Mouse (Mus musculus) heart, adult 2 months (tissue): ENCODE results near the gene Serpinb13. TPM values are rescaled to one million over a fixed set of nuclear protein-coding genes. Genes with fewer than 3 reads are reported as not detected.

Experiments used
- DNase-seq, 2 experiments: peaks; one replicate each; pipeline ENCODE4 v3.0.0; 2021
- H3K27ac ChIP-seq: fragments of 200-600 bp; 2 replicates; pipeline ENCODE4 v1.8.1; 2022
- H3K27me3 ChIP-seq: fragments of 200-500 bp; 2 replicates; pipeline ENCODE4 v1.6.1; 2012; ENCODE audit warnings: mild to moderate bottlenecking, low read length, inconsistent platforms, mixed read lengths; ENCODE audit not compliant: control insufficient read depth, insufficient read depth
- H3K36me3 ChIP-seq: fragments of 200-500 bp; 2 replicates; pipeline ENCODE4 v1.6.1; 2012; ENCODE audit warnings: low read length, inconsistent platforms; ENCODE audit not compliant: control insufficient read depth, insufficient read depth
- H3K4me1 ChIP-seq: fragments of 200-500 bp; 2 replicates; pipeline ENCODE4 v1.6.1; 2011; ENCODE audit warnings: low read length; ENCODE audit not compliant: control insufficient read depth, insufficient read depth
- H3K4me3 ChIP-seq: fragments of 200-600 bp; 2 replicates; pipeline ENCODE4 v1.8.1; 2022
- H3K79me2 ChIP-seq: fragments of 200-500 bp; replicated peaks from 2 replicates; pipeline ENCODE4 v1.6.1; 2012; ENCODE audit warnings: mild to moderate bottlenecking, inconsistent platforms, low read length, moderate library complexity, mixed read lengths; ENCODE audit not compliant: control insufficient read depth, insufficient read depth
- H3K9ac ChIP-seq: fragments of 200-500 bp; 2 replicates; pipeline ENCODE4 v1.6.1; 2012; ENCODE audit warnings: low read depth, mild to moderate bottlenecking, control low read depth, inconsistent platforms, low read length, mixed read lengths
- CTCF ChIP-seq: fragments of 200-600 bp; IDR thresholded peaks from 2 replicates; pipeline ENCODE4 v1.8.1; 2022; ENCODE audit warnings: antibody characterized with exemption, mild to moderate bottlenecking, moderate library complexity
- EP300 ChIP-seq: fragments of 200-500 bp; IDR thresholded peaks from 2 replicates; pipeline ENCODE4 v1.6.1; 2011; ENCODE audit warnings: low read depth, low read length, control low read depth; ENCODE audit not compliant: insufficient read depth
- POLR2A ChIP-seq: fragments of 200-500 bp; IDR thresholded peaks from 2 replicates; pipeline ENCODE4 v1.6.1; 2011; ENCODE audit warnings: mild to moderate bottlenecking, low read depth, low read length, control low read depth; ENCODE audit not compliant: insufficient read depth
- WGBS: fragments of 180-500 bp; shearing (Covaris S2); methylation state at CpG from one replicate; pipeline ENCODE4 v1.1.7; 2018; 5-methylcytosine and 5-hydroxymethylcytosine counted together
- intact Hi-C: fragments of 180-260 bp; cut with DNase I; formaldehyde crosslinking; loops from one replicate; pipeline ENCODE4 v1.15.1; 2025
- polyA plus RNA-seq: library from polyadenylated mRNA; depleted of rRNA; stranded (reverse); fragments of >200 nt; gene quantifications from 2 replicates; pipeline ENCODE4 v1.2.3, GENCODE M21; 2012
- total RNA-seq, 2 experiments: library from RNA; stranded (reverse); gene quantifications; 2 replicates each; pipeline ENCODE4 v1.2.3; 2021

Serpinb13 gene
- total and polyA plus RNA-seq, 3 experiments, result not detected

- no peak for DNase-seq
- no peaks in the 10 kb centered on the region for H3K27me3 ChIP-seq
- H3K36me3 ChIP-seq, result no peaks in the 10 kb centered on the region
- H3K79me2 ChIP-seq, result no peaks in the 10 kb centered on the region
- no peak overlapping the region for H3K27ac ChIP-seq
- H3K4me1 ChIP-seq, result no peaks in the 10 kb centered on the region
- H3K9ac ChIP-seq, result no peak overlapping the region
- H3K4me3 ChIP-seq, result no peak overlapping the region
- no peak for TF ChIP-seq CTCF
- no peak for TF ChIP-seq POLR2A
- TF ChIP-seq EP300, result no peak
- intact Hi-C loops, result no loop called here
- 90% methylated on average over 1 of the region's 1 CpGs for WGBS
These were observed 2.3 kb downstream of the Serpinb13 start for GRCm38 (mm10) chr1:106983092-106983491.

GRCm38 (mm10) chr1:106983865-106984264 is 3.1 kb downstream of the Serpinb13 start:
- Histone ChIP-seq H3K27me3 (no peaks in the 10 kb centered on the region), H3K79me2 (no peaks in the 10 kb centered on the region), H3K4me1 (no peaks in the 10 kb centered on the region), H3K36me3 (no peaks in the 10 kb centered on the region), H3K27ac (no peak overlapping the region), H3K9ac (no peak overlapping the region), H3K4me3 (no peak overlapping the region)
- TF ChIP-seq CTCF (no peak), EP300 (no peak), POLR2A (no peak)
- WGBS, result 51% methylated on average over 2 of the region's 2 CpGs
- no peak for DNase-seq
- intact Hi-C loops, result no loop called here

GRCm38 (mm10) chr1:107000424-107000823 is 19.6 kb downstream of the Serpinb13 start:
- Histone ChIP-seq H3K9ac (no peak overlapping the region), H3K36me3 (no peaks in the 10 kb centered on the region), H3K4me1 (no peaks in the 10 kb centered on the region), H3K79me2 (no peaks in the 10 kb centered on the region), H3K27ac (no peak overlapping the region), H3K4me3 (no peak overlapping the region), H3K27me3 (no peaks in the 10 kb centered on the region)
- 36% methylated on average over 13 of the region's 13 CpGs for WGBS
- TF ChIP-seq EP300 (0 out of 2 replicates have a peak, but pooled peaks have one; percentile 17), POLR2A (no peak)
- intact Hi-C loops, result no loop called here
- peak; percentile 30 to 34 for DNase-seq

- Histone ChIP-seq H3K36me3 (no peaks in the 10 kb centered on the region), H3K79me2 (no peaks in the 10 kb centered on the region), H3K9ac (no peak overlapping the region), H3K4me1 (no peaks in the 10 kb centered on the region), H3K27ac (no peak overlapping the region), H3K27me3 (no peaks in the 10 kb centered on the region), H3K4me3 (no peak overlapping the region)
- 87% methylated on average over 2 of the region's 2 CpGs for WGBS
- intact Hi-C loops, result no loop called here
- DNase-seq, result no peak
- TF ChIP-seq POLR2A (no peak), EP300 (no peak)
These were observed 21.0 kb downstream of the Serpinb13 start for GRCm38 (mm10) chr1:107001754-107002153.

- H3K4me3 ChIP-seq, result no peak overlapping the region
- no peaks in the 10 kb centered on the region for H3K4me1 ChIP-seq
- intact Hi-C loops, result no loop called here
- no peaks in the 10 kb centered on the region for H3K36me3 ChIP-seq
- 83% methylated on average over 3 of the region's 3 CpGs for WGBS
- no peak for DNase-seq
- TF ChIP-seq EP300 (no peak), CTCF (no peak), POLR2A (no peak)
- no peak overlapping the region for H3K27ac ChIP-seq
- no peak overlapping the region for H3K9ac ChIP-seq
- no peaks in the 10 kb centered on the region for H3K27me3 ChIP-seq
- H3K79me2 ChIP-seq, result no peaks in the 10 kb centered on the region
These were observed 25.5 kb downstream of the Serpinb13 start for GRCm38 (mm10) chr1:107006316-107006715.

GRCm38 (mm10) chr1:107014530-107014929 is 33.7 kb downstream of the Serpinb13 start:
- intact Hi-C loops, result loop anchor here (5.0 kb wide), 1 partner anchor 208 kb away; no protein-coding TSS in a partner anchor
- Histone ChIP-seq H3K9ac (no peak overlapping the region), H3K27me3 (no peaks in the 10 kb centered on the region), H3K79me2 (no peaks in the 10 kb centered on the region), H3K27ac (no peak overlapping the region), H3K4me3 (no peak overlapping the region), H3K4me1 (no peaks in the 10 kb centered on the region), H3K36me3 (no peaks in the 10 kb centered on the region)
- TF ChIP-seq EP300, result no peak
- TF ChIP-seq POLR2A, result no peak
- peak; percentile 59 for TF ChIP-seq CTCF
- 53% methylated on average over 2 of the region's 2 CpGs for WGBS
- no peak for DNase-seq

GRCm38 (mm10) chr1:107015210-107015609 is 34.4 kb downstream of the Serpinb13 start:
- H3K4me1 ChIP-seq, result no peaks in the 10 kb centered on the region
- DNase-seq, result no peak
- no peaks in the 10 kb centered on the region for H3K27me3 ChIP-seq
- TF ChIP-seq EP300, result no peak
- no peak for TF ChIP-seq POLR2A
- TF ChIP-seq CTCF, result no peak
- intact Hi-C loops, result no loop called here
- no peaks in the 10 kb centered on the region for H3K36me3 ChIP-seq
- 73% methylated on average over 7 of the region's 7 CpGs for WGBS
- no peak overlapping the region for H3K4me3 ChIP-seq
- no peak overlapping the region for H3K9ac ChIP-seq
- H3K79me2 ChIP-seq, result no peaks in the 10 kb centered on the region
- H3K27ac ChIP-seq, result no peak overlapping the region
